Mouse (Mus musculus): ENCODE measurements at regions not wholly inside any gene's neighbourhood (a gene's known extent, or its start where the extent isn't known, plus 50 kb on each side); places are given as distances from the start of the nearest gene placed in this dataset.

GRCm38 (mm10) chr3:138688606-138689005 is 53.4 kb upstream of the Tspan5 start:
- Histone ChIP-seq H3K79me2 (replicated peaks; ENCODE audit: control insufficient read depth, extremely low read depth, insufficient read depth, poor library complexity, severe bottlenecking) (no peaks in the 10 kb centered on the region), H3K27ac (ENCODE audit: insufficient read depth, low read depth) (no peak overlapping the region), H3K9me3 (replicated peaks; ENCODE audit: low read length) (no peaks in the 10 kb centered on the region), H3K4me3 (replicated peaks in 1 of 3; ENCODE audit: low read depth in 2 of 3, low read length in 2 of 3, poor library complexity in 1 of 3) (no peak overlapping the region), H3K4me2 (ENCODE audit: insufficient read depth, low read depth, poor library complexity, severe bottlenecking) (no peak overlapping the region), H3K4me1 (ENCODE audit: control insufficient read depth in 1 of 2, insufficient read depth in 2 of 2) (peaks cover 2 to 10% of the 10 kb centered on the region in 2 experiments; a peak in 3 of 4 replicates), H3K27me3 (replicated peaks) (no peaks in the 10 kb centered on the region), H3K36me3 (replicated peaks in 1 of 2; ENCODE audit: control insufficient read depth in 1 of 2, insufficient read depth in 1 of 2, low read length in 1 of 2) (no peaks in the 10 kb centered on the region), H3K9ac (ENCODE audit: insufficient read depth, low read depth) (no peak overlapping the region)
- no peak for DNase-seq (ENCODE audit: extremely low read depth)
- dilution Hi-C loops (cut with MboI; ENCODE audit: extremely low pct_ligation_motif_present, extremely low pct_unique_long_range_greater_than_20kb, low sequenced_read_pairs) (no loop called here), in situ Hi-C loops (cut with MboI; ENCODE audit: low pct_ligation_motif_present, low pct_unique_long_range_greater_than_20kb, low sequenced_read_pairs) (no loop called here)
- TF ChIP-seq NRF1 (IDR thresholded peaks at IDR 0.05; ENCODE audit: low read depth, low read length) (no peak), POLR2AphosphoS2 (IDR thresholded peaks at IDR 0.05; ENCODE audit: low read depth, low read length) (no peak), ZNF384 (IDR thresholded peaks at IDR 0.05; ENCODE audit: low read depth, low read length) (no peak), E2F4 (IDR thresholded peaks at IDR 0.05; ENCODE audit: insufficient replicate concordance, low read depth, low read length) (no peak), IRF4 (IDR thresholded peaks at IDR 0.05; ENCODE audit: low read depth, low read length) (no peak), SMC3 (IDR thresholded peaks at IDR 0.05; ENCODE audit: low read depth, low read length) (no peak), ETS1 (conservative IDR thresholded peaks at IDR 0.05; ENCODE audit: low read depth, low read length) (no peak), CTCF (conservative IDR thresholded peaks at IDR 0.05 in 1 of 2, IDR thresholded peaks at IDR 0.05 in 1 of 2; ENCODE audit: low read depth in 2 of 2, low read length in 2 of 2) (no peak), ZC3H11A (IDR thresholded peaks at IDR 0.05; ENCODE audit: low read depth, low read length) (no peak), JUN (IDR thresholded peaks at IDR 0.05; ENCODE audit: insufficient read depth, low read depth, low read length) (no peak), BHLHE40 (IDR thresholded peaks at IDR 0.05; ENCODE audit: low read depth, low read length) (no peak), USF1 (IDR thresholded peaks at IDR 0.05; ENCODE audit: low read depth, low read length) (no peak), ZMIZ1 (IDR thresholded peaks at IDR 0.05; ENCODE audit: low read depth, low read length) (no peak), MAX (IDR thresholded peaks at IDR 0.05; ENCODE audit: low read length) (no peak), MAFK (IDR thresholded peaks at IDR 0.05; ENCODE audit: insufficient replicate concordance, low read length) (no peak)

Data from CH12.LX (cell line).